Mouse (Mus musculus) kidney, embryonic 14.5 days (tissue): ENCODE data around the gene Rnf180. TPM values are rescaled to one million over a fixed set of nuclear protein-coding genes. Genes with fewer than 3 reads are reported as not detected.
A peak's percentile ranks its signal among the peaks of the same experiment; 100 is the strongest.

Experiments used
- ATAC-seq: fragments of 200-750 bp; cut with Nextera tagmentation; 2 replicates; pipeline ENCODE4 v1.8.0; 2017; ENCODE audit warnings: moderate number of reproducible peaks, mild to moderate bottlenecking, moderate TSS enrichment, moderate library complexity; ENCODE audit not compliant: low FRiP score, low TSS enrichment
- H3K27ac ChIP-seq: fragments of 300-500 bp; sonication (generic); 2 replicates; pipeline ENCODE4 v1.5.1; 2014; ENCODE audit warnings: low read depth, mild to moderate bottlenecking, low read length, moderate library complexity, mixed read lengths
- H3K27me3 ChIP-seq: fragments of 300-500 bp; sonication (generic); 2 replicates; pipeline ENCODE4 v1.6.1; 2014; ENCODE audit warnings: mild to moderate bottlenecking, low read length; ENCODE audit not compliant: control insufficient read depth, insufficient read depth
- H3K36me3 ChIP-seq: fragments of 300-500 bp; sonication (generic); 2 replicates; pipeline ENCODE4 v1.6.1; 2014; ENCODE audit warnings: low read length, mixed read lengths; ENCODE audit not compliant: control insufficient read depth, insufficient read depth
- H3K4me1 ChIP-seq: fragments of 300-500 bp; sonication (generic); 2 replicates; pipeline ENCODE4 v1.6.1; 2014; ENCODE audit warnings: low read length, mixed read lengths; ENCODE audit not compliant: control insufficient read depth, insufficient read depth
- H3K4me2 ChIP-seq: fragments of 300-500 bp; sonication (generic); replicated peaks from 2 replicates; pipeline ENCODE4 v1.6.1; 2014; ENCODE audit warnings: low read depth, mild to moderate bottlenecking, low read length
- H3K4me3 ChIP-seq: fragments of 300-500 bp; sonication (generic); 2 replicates; pipeline ENCODE4 v1.5.1; 2014; ENCODE audit warnings: mild to moderate bottlenecking, low read length
- H3K9ac ChIP-seq: fragments of 300-500 bp; sonication (generic); 2 replicates; pipeline ENCODE4 v1.6.1; 2014; ENCODE audit warnings: low read depth, mild to moderate bottlenecking, low read length, moderate library complexity
- H3K9me3 ChIP-seq: fragments of 300-500 bp; sonication (generic); 2 replicates; pipeline ENCODE4 v1.6.1; 2016; ENCODE audit warnings: low read length; ENCODE audit not compliant: control insufficient read depth
- WGBS: fragments of 180-500 bp; shearing (Covaris S2); extraction: QIAGEN DNeasy Blood & Tissue Kit; methylation state at CpG from one replicate; pipeline ENCODE4 v1.1.7; 2014; 5-methylcytosine and 5-hydroxymethylcytosine counted together
- polyA plus RNA-seq: library from polyadenylated mRNA; unstranded; fragments of >200 nt; fragmentation: Nextera tagmentation; extraction: Ambion mirVana; gene quantifications from 2 replicates; pipeline ENCODE4 v1.2.1, GENCODE M21; 2014

Gene Rnf180
- polyA plus RNA-seq, 1 experiment from 2014 or later = 12.0 TPM

DNA sequence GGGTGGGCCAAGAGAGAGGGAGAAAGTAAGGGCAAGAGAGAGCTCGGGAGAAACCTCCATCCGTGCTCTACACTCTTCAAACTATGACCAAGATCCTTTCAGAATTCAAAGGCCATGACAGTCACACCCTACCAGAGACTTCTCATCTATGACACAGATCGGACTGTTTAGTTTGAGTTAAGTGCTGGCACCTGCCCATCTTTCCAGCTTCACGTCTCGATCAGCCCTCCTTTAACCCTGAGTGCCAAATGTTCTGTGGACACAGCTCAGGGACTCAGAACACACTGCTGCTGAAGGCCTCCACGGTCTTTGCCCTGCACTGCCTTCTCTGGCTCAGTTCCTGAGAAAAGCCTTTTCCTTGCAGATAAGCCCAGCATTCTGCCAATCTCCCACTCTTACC is 27.2 kb downstream of the Rnf180 start:
- Histone ChIP-seq H3K9me3 (peaks cover 2% of the 10 kb centered on the region; the same call in 1 of the 2 replicates), H3K27me3 (no peaks in the 10 kb centered on the region), H3K4me2 (no peak overlapping the region), H3K36me3 (no peaks in the 10 kb centered on the region), H3K9ac (no peak overlapping the region), H3K4me1 (no peaks in the 10 kb centered on the region), H3K4me3 (no peak overlapping the region), H3K27ac (no peak overlapping the region)
- 77% methylated on average over 6 of the region's 6 CpGs for WGBS
- ATAC-seq = no peak

DNA sequence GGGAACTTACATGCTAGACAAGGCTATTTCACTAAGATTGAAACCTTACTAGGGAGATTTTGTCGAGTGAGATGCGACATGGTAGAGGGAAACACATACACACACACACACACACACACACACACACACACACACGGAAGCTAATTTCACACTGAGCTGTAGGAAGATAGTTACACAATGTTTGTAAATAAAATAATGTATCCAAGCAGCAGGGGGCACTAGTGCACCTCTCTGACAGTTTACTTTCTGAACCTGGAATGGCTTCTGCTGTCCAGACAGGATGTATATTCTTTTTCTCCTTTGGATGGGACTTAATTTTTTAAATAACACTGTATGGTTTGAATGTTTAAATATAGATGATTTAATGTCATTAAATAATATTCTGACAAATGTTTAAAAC is 27.9 kb downstream of the Rnf180 start:
- no peaks in the 10 kb centered on the region for H3K4me1 ChIP-seq
- WGBS = 63% methylated on average over 3 of the region's 3 CpGs
- H3K27ac ChIP-seq = no peak overlapping the region
- H3K9ac ChIP-seq = no peak overlapping the region
- no peaks in the 10 kb centered on the region for H3K36me3 ChIP-seq
- 0 out of 2 replicates have a peak, but pooled peaks have one; percentile 60 for ATAC-seq
- no peak overlapping the region for H3K4me2 ChIP-seq
- H3K9me3 ChIP-seq = no peaks in the 10 kb centered on the region
- H3K4me3 ChIP-seq = no peak overlapping the region
- no peaks in the 10 kb centered on the region for H3K27me3 ChIP-seq

DNA sequence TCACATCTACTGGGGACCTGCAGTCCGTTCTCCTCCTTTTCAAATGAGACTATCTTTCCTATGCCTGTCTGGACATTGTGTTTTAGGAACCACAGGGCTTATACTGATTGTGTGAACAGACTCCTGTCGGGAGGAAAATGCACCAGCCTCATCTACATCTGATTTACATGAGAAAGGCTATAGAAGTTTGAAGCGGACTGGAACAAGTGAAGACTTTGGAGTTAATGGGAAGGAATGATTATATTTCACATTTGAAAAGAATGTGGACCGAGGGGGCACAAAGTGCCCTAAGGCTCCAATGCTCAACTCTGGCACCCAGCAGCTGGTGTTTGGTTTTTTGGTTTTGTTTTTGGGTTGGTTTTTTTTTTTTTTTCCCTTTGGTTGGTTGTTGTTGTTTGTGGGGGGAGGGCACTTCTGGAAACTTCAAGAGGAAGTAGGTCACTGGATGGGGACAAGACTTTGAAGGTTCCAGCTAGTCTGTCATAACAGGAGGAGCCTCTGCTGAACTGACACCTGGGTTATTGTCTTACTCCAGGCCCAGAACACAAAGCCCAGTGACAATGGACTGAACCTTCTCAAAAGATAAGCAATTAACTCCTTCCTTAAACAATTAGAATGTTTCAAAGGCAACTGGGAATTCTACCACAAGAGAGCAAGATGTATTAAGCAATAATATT is 37.7 kb downstream of the Rnf180 start:
- no peaks in the 10 kb centered on the region for H3K4me1 ChIP-seq
- ATAC-seq = no peak
- WGBS = 75% methylated on average over 4 of the region's 4 CpGs
- H3K27me3 ChIP-seq = no peaks in the 10 kb centered on the region
- H3K9me3 ChIP-seq = no peaks in the 10 kb centered on the region
- no peak overlapping the region for H3K4me2 ChIP-seq
- H3K27ac ChIP-seq = no peak overlapping the region
- H3K4me3 ChIP-seq = no peak overlapping the region
- no peak overlapping the region for H3K9ac ChIP-seq
- H3K36me3 ChIP-seq = no peaks in the 10 kb centered on the region

DNA sequence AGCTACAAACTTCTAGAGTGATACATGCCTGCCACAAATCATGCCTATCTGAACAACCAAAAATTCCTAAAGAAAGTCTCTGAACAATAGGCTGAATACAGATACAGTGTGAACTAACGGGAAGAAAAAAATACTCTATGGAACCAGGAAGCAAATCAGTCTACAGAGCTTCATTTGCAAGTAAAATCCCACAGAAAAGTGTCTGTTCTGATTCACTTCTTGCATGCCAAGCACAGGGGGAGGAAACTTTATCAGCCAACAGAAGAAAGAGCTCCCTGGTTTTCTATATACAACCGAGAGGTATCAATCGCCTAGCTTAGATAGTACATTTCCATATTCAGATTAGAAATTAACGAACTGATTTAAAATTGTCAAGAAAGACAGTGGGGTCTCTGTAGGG is 43.8 kb downstream of the Rnf180 start:
- H3K27me3 ChIP-seq = no peaks in the 10 kb centered on the region
- H3K4me1 ChIP-seq = no peaks in the 10 kb centered on the region
- no peak overlapping the region for H3K27ac ChIP-seq
- no peaks in the 10 kb centered on the region for H3K36me3 ChIP-seq
- ATAC-seq = no peak
- WGBS = 85% methylated on average over 4 of the region's 4 CpGs
- H3K9me3 ChIP-seq = no peaks in the 10 kb centered on the region
- H3K9ac ChIP-seq = no peak overlapping the region
- no peak overlapping the region for H3K4me2 ChIP-seq
- no peak overlapping the region for H3K4me3 ChIP-seq

GRCm38 (mm10) chr13:105250264-105250663 is 44.4 kb downstream of the Rnf180 start:
- no peak for ATAC-seq
- Histone ChIP-seq H3K9me3 (no peaks in the 10 kb centered on the region), H3K4me2 (no peak overlapping the region), H3K36me3 (no peaks in the 10 kb centered on the region), H3K4me1 (no peaks in the 10 kb centered on the region), H3K27me3 (no peaks in the 10 kb centered on the region), H3K4me3 (no peak overlapping the region), H3K9ac (no peak overlapping the region), H3K27ac (no peak overlapping the region)
- WGBS = 85% methylated on average over 9 of the region's 9 CpGs

DNA sequence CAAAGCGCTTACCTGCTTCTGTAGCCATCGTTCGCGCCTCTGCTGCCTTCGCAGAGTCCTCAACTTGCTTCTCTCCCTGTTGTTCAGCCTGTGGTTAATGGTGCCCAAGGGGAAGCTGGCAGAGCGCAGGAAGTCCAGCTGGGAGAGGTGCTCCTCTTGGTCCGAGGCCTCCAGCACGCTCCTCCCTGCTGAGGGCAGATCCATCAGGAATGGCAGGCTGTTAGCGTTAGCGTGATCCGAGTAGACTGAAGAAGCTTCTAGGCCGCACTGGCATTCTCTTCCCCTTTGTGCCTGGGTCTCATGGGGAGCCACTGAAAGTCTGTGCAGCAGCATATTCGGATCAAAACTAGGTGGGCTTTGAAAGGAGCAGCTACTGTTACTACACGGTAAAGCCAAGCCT is 45.0 kb downstream of the Rnf180 start:
- H3K9ac ChIP-seq = no peak overlapping the region
- H3K4me2 ChIP-seq = no peak overlapping the region
- H3K4me3 ChIP-seq = no peak overlapping the region
- ATAC-seq = 0 out of 2 replicates have a peak, but pooled peaks have one; percentile 35
- H3K9me3 ChIP-seq = no peaks in the 10 kb centered on the region
- H3K27me3 ChIP-seq = no peaks in the 10 kb centered on the region
- H3K4me1 ChIP-seq = no peaks in the 10 kb centered on the region
- WGBS = 90% methylated on average over 14 of the region's 14 CpGs
- H3K36me3 ChIP-seq = no peaks in the 10 kb centered on the region
- no peak overlapping the region for H3K27ac ChIP-seq

DNA sequence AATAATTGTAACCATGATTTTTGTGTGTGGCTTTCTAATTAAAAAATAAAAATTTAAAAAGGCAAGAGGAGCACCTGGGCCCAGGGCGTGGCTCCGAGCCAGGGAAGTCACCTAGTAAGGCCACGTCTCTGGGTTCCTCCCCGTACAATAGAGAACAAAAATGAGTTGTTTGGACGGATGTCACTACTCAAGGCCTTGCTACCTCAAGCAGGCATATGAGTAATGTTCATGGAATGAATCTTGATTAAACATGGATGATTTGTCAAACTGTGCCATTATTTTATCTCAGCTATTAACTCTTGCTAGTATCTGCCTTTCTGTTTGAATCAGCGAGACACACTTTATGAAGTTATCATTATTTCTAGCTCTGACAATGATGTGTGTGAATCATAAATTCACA is 46.9 kb downstream of the Rnf180 start:
- no peaks in the 10 kb centered on the region for H3K27me3 ChIP-seq
- H3K27ac ChIP-seq = no peak overlapping the region
- no peak for ATAC-seq
- no peak overlapping the region for H3K4me3 ChIP-seq
- no peaks in the 10 kb centered on the region for H3K4me1 ChIP-seq
- WGBS = 95% methylated on average over 6 of the region's 6 CpGs
- no peak overlapping the region for H3K9ac ChIP-seq
- no peak overlapping the region for H3K4me2 ChIP-seq
- no peaks in the 10 kb centered on the region for H3K36me3 ChIP-seq
- H3K9me3 ChIP-seq = no peaks in the 10 kb centered on the region

DNA sequence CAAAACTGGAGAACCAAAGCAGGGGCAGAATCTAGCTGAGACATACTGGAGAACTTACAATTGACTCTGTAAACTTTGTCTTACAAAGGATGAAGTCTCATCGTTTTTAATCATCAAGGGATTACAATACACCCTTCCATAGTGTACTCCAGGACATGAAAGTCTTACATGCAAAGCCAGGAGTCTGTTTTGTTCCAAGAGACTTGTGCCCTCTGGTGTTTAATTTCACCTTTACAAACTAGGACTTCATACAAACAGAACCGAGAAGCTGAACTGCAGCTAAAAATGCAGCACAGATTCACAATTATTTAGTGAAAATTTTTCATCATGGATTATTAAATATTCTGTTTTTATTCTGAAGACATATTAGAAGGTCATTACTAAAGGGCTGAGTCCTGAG is 53.8 kb downstream of the Rnf180 start:
- Histone ChIP-seq H3K27ac (no peak overlapping the region), H3K27me3 (no peaks in the 10 kb centered on the region), H3K9me3 (no peaks in the 10 kb centered on the region), H3K9ac (no peak overlapping the region), H3K4me2 (no peak overlapping the region), H3K4me3 (no peak overlapping the region), H3K36me3 (no peaks in the 10 kb centered on the region), H3K4me1 (no peaks in the 10 kb centered on the region)
- no peak for ATAC-seq
- 81% methylated on average over 2 of the region's 2 CpGs for WGBS

GRCm38 (mm10) chr13:105227126-105227525 is 67.5 kb downstream of the Rnf180 start:
- Histone ChIP-seq H3K27ac (no peak overlapping the region), H3K27me3 (no peaks in the 10 kb centered on the region), H3K4me2 (no peak overlapping the region), H3K9ac (no peak overlapping the region), H3K9me3 (no peaks in the 10 kb centered on the region), H3K4me3 (no peak overlapping the region), H3K4me1 (no peaks in the 10 kb centered on the region), H3K36me3 (no peaks in the 10 kb centered on the region)
- ATAC-seq = no peak
- WGBS = 73% methylated on average over 4 of the region's 4 CpGs
